Mouse (Mus musculus) lung, postnatal 0 days (tissue): ENCODE results near the gene Gipc2.

ENCODE experiments used
- CTCF ChIP-seq: IDR thresholded peaks from 2 replicates; pipeline ENCODE4 v1.5.1; 2016; ENCODE audit warnings: antibody characterized with exemption, mild to moderate bottlenecking
- EP300 ChIP-seq: IDR thresholded peaks from 2 replicates; pipeline ENCODE4 v1.6.1; 2016; ENCODE audit warnings: antibody characterized with exemption, mild to moderate bottlenecking, control low read depth

- TF ChIP-seq CTCF (no peak), EP300 (no peak)
These were observed 101.9 kb downstream of the Gipc2 start for GRCm38 (mm10) chr3:152064166-152064565.
